Mouse (Mus musculus) midbrain, embryonic 13.5 days (tissue): ENCODE data around the gene Tnks1bp1. TPM values are rescaled to one million over a fixed set of nuclear protein-coding genes. Genes with fewer than 3 reads are reported as not detected.
A peak's percentile ranks its signal among the peaks of the same experiment; 100 is the strongest.

Experiments
- ATAC-seq: fragments of 200-750 bp; cut with Nextera tagmentation; 2 replicates; pipeline ENCODE4 v1.8.0; 2017; ENCODE audit warnings: mild to moderate bottlenecking, moderate TSS enrichment, moderate library complexity
- H3K27ac ChIP-seq: fragments of 300-500 bp; sonication (generic); 2 replicates; pipeline ENCODE4 v1.5.1; 2015; ENCODE audit warnings: inconsistent platforms, mild to moderate bottlenecking, moderate library complexity
- H3K27me3 ChIP-seq: fragments of 300-500 bp; sonication (generic); 2 replicates; pipeline ENCODE4 v1.6.1; 2015; ENCODE audit warnings: mild to moderate bottlenecking, inconsistent platforms
- H3K36me3 ChIP-seq: fragments of 300-500 bp; sonication (generic); 2 replicates; pipeline ENCODE4 v1.6.1; 2015; ENCODE audit warnings: mild to moderate bottlenecking, inconsistent platforms
- H3K4me1 ChIP-seq: fragments of 300-500 bp; sonication (generic); replicated peaks from 2 replicates; pipeline ENCODE4 v1.6.1; 2015; ENCODE audit warnings: inconsistent platforms
- H3K4me2 ChIP-seq: fragments of 300-500 bp; sonication (generic); replicated peaks from 2 replicates; pipeline ENCODE4 v1.6.1; 2015; ENCODE audit warnings: moderate library complexity, mild to moderate bottlenecking, inconsistent platforms
- H3K4me3 ChIP-seq: fragments of 300-500 bp; sonication (generic); replicated peaks from 2 replicates; pipeline ENCODE4 v1.5.1; 2015; ENCODE audit warnings: mild to moderate bottlenecking, inconsistent platforms
- H3K9ac ChIP-seq: fragments of 300-500 bp; sonication (generic); replicated peaks from 2 replicates; pipeline ENCODE4 v1.6.1; 2015; ENCODE audit warnings: mild to moderate bottlenecking, inconsistent platforms
- H3K9me3 ChIP-seq: fragments of 300-500 bp; sonication (generic); 2 replicates; pipeline ENCODE4 v1.6.1; 2016; ENCODE audit warnings: mild to moderate bottlenecking, inconsistent platforms
- WGBS: fragments of 180-500 bp; shearing (Covaris S2); methylation state at CpG from one replicate; pipeline ENCODE4 v1.1.7; 2015; 5-methylcytosine and 5-hydroxymethylcytosine counted together
- polyA plus RNA-seq: library from polyadenylated mRNA; unstranded; fragments of >200 nt; fragmentation: Nextera tagmentation; extraction: Ambion mirVana; gene quantifications from 2 replicates; pipeline ENCODE4 v1.2.1, GENCODE M21; 2015

The Tnks1bp1 gene
- polyA plus RNA-seq, 1 experiment from 2014 or later = 27.1 TPM

DNA sequence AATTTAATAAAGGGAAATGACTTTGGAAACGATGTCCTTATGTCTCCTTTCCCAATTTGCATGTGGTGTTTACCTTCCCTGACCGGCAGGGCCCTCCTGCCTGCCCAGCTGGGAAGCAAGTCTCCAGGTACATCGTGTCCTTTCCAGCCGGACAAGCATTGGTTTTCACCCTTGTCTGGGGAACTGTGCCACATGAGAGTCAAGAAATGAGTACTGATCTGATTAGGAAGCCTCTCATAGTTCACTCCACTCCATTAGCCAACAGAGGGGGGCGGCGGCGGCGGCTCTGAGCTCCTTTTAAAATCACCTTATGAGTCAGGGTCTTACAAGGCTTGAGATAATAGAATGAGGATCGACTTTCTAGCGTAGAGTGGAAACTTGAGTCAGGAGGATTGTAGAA is 741 bp upstream of the Tnks1bp1 start:
- H3K36me3 ChIP-seq = peaks cover 54% of the 10 kb centered on the region
- WGBS = 54% methylated on average over 10 of the region's 10 CpGs

DNA sequence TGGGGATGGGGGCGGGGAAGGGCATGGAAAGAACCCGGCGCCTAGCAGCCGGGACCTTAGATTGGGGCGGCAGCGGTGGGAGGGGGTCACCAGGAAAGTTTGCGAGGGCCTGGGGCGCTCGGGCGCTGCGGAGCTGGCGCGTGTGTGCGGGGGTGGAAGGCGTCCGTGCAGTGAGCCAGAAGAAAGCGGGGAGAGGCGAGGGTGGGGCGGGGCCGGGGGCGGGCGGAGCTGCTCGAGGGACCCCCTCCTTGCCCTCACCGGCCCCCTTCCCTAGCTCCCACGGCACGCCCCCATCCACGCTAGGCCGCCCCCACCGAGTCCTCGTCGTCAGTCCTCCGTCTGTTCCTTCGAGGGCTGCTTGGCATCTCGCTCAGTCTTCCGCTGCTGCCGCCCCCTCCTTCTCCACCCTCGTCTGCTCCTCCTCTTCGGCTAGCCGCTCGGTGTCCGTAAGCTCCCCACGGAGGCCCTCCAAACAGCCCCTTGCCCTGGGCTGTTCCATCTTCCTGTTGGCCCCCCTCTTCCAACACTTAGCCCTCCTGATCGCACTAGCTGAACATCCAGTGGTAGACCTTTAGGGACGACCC is 438 bp downstream of the Tnks1bp1 start:
- Histone ChIP-seq H3K27ac (peak overlapping the region; percentile 91), H3K4me2 (peak overlapping the region; percentile 72), H3K9me3 (no peaks in the 10 kb centered on the region), H3K36me3 (peaks cover 54% of the 10 kb centered on the region), H3K4me3 (peak overlapping the region; percentile 72), H3K27me3 (no peaks in the 10 kb centered on the region), H3K4me1 (peaks cover 38% of the 10 kb centered on the region), H3K9ac (peak overlapping the region; percentile 80)
- ATAC-seq = peak; percentile 76
- WGBS = under 1% methylated on average over 31 of the region's 44 CpGs

More for the DNA sequence above, 741 bp upstream of the Tnks1bp1 start:
- H3K4me1 ChIP-seq = peaks cover 38% of the 10 kb centered on the region
- H3K9ac ChIP-seq = peak overlapping the region; percentile 80
- H3K27ac ChIP-seq = 0 out of 2 replicates have a peak overlapping the region, but pooled peaks have one; percentile 91
- no peaks in the 10 kb centered on the region for H3K9me3 ChIP-seq
- H3K4me2 ChIP-seq = peak overlapping the region; percentile 72
- ATAC-seq = no peak
- no peaks in the 10 kb centered on the region for H3K27me3 ChIP-seq
- peak overlapping the region; percentile 72 for H3K4me3 ChIP-seq

DNA sequence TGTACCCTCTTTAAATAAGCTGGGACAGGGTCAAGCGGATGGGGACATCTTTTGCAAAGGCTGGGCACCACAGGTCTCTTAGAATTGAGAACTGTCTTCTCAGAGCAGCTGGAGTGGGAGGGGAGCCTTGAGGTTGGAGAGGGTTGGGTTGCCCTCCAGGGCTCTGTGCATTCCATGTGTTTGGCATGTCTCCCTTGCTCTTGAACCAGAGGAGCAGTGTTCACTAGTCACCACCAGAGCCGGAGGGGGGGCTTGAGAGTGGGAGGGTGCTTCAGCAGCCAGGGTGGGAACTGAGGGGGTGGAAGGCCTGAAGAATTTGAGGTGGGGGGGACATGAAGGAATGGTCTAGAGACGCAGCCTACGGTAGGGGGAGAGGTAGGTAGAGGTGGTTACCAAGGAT is 1.5 kb downstream of the Tnks1bp1 start:
- Histone ChIP-seq H3K36me3 (peaks cover 54% of the 10 kb centered on the region), H3K27ac (peak overlapping the region; percentile 91)

DNA sequence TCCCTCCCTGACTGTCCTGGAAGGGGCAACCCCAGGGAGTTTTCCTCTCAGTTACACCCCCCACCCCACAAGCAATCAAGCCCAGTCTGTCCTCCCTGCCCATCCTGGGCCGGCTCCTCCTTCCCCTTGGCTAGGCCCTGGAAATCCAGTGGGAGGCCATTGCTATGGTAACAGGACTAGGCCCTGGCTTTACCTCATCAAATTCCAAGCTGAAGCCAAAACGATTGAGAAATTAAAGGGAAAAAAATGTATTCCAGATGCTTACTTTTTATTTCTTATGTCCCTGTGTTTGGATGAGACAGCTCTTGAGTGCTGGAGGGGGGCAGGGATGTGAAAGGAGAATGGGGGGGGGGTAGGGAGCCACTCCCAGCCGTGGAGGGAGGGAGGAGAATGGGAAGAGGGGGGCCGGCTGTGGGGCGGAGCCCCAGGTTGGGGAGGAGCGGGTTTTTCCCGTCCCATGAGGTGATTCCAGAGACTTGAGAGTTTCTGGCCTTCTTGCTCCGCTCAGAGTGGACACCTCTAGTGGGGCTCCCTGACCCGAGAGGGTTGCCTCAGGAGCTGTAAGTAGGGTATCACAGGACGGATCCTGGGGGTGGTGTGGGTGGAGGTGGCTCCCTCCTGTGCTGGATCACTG is 2.3 kb downstream of the Tnks1bp1 start:
- Histone ChIP-seq H3K4me2 (peak overlapping the region; percentile 72), H3K9me3 (no peaks in the 10 kb centered on the region), H3K36me3 (peaks cover 55% of the 10 kb centered on the region), H3K4me1 (peaks cover 38% of the 10 kb centered on the region), H3K27me3 (no peaks in the 10 kb centered on the region), H3K4me3 (peak overlapping the region; percentile 72), H3K27ac (peak overlapping the region; percentile 64), H3K9ac (peak overlapping the region; percentile 56)
- WGBS = 6% methylated on average over 10 of the region's 10 CpGs
- peak; percentile 28 for ATAC-seq

More for the DNA sequence above, 1.5 kb downstream of the Tnks1bp1 start:
- 0 out of 2 replicates have a peak overlapping the region, but pooled peaks have one; percentile 80 for H3K9ac ChIP-seq
- H3K9me3 ChIP-seq = no peaks in the 10 kb centered on the region
- H3K27me3 ChIP-seq = no peaks in the 10 kb centered on the region
- WGBS = 72% methylated on average over 4 of the region's 4 CpGs
- peak overlapping the region; percentile 72 for H3K4me2 ChIP-seq
- peak overlapping the region; percentile 72 for H3K4me3 ChIP-seq
- ATAC-seq = no peak
- peaks cover 38% of the 10 kb centered on the region for H3K4me1 ChIP-seq

DNA sequence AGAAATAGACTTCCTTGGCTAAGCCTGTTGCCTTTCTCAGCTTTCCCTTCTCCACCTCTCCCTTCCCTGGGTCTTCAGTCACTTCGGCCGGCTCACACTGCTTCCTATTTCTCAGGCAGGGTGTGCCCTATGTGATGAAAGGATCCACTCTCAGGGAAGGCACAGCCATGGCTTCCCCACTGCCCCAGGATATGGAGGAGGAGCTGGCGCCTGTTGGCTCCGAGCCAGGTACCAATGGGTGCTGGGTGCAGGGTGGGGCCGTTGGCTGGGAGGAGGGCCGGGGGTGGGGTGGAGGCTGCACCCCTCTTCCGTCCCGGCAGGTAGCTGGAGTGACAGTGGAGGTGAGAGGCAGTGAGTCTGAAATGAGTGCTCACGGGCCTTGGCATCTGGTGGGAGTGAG is 2.9 kb downstream of the Tnks1bp1 start:
- peaks cover 55% of the 10 kb centered on the region for H3K36me3 ChIP-seq
- peak overlapping the region; percentile 72 for H3K4me3 ChIP-seq
- H3K9ac ChIP-seq = peak overlapping the region; percentile 56
- peak overlapping the region; percentile 72 for H3K4me2 ChIP-seq
- 63% methylated on average over 9 of the region's 9 CpGs for WGBS
- H3K9me3 ChIP-seq = no peaks in the 10 kb centered on the region
- ATAC-seq = no peak
- H3K27me3 ChIP-seq = no peaks in the 10 kb centered on the region
- H3K4me1 ChIP-seq = peaks cover 38% of the 10 kb centered on the region
- peak overlapping the region; percentile 64 for H3K27ac ChIP-seq

DNA sequence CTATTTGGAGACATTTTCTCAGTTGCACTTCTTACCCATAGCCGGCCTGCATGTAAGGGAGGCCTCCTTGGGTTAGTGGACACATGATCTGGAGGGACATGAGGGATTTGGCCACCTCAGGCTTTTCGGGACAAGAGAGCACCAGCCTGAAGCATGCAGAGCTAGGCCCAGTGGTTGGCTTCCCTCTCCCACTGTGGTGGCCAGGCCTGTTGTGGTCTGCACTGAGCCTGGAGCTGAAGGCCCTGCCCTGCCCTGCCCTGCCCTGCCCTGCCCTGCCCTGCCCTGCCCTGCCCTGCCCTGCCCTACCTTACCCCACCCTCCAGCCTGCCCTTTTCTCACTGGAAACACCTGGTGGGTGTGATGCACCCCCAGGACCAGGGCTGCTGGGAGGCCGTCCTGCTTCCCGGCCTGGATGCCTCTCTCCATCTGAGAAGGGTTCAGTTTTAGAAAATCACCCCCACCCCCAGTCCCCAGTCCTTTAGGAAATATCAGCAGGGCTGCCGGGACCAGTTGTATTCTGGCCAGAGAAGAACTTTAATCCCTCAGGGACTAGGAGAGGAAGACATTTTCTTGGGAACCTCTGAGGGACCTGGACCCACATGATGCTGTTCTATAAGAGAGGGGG is 5.5 kb downstream of the Tnks1bp1 start:
- Histone ChIP-seq H3K4me1 (peaks cover 27% of the 10 kb centered on the region), H3K9ac (no peak overlapping the region), H3K27ac (no peak overlapping the region), H3K9me3 (no peaks in the 10 kb centered on the region), H3K4me2 (no peak overlapping the region), H3K36me3 (peaks cover 67% of the 10 kb centered on the region), H3K4me3 (no peak overlapping the region), H3K27me3 (no peaks in the 10 kb centered on the region)
- ATAC-seq = no peak
- WGBS = 93% methylated on average over 5 of the region's 5 CpGs

DNA sequence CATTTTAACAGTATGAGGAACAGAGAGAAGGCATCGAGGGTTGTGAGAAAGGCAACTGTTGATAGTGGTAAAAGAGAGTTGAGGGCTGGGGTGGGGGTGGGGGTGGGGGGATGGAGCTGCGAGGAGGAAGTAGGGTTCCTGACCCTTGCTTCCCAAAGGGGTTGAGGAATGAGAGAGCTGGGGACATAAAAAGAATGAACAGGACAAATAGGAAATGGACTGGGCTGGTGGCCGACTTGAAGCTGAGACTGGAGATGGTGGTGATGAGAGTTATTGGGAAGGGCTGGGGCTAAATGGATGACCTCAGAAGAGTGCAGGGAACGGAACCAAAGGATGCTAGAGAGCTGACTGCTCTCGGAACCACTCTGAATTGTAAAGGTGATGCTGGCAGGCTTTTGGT is 8.9 kb downstream of the Tnks1bp1 start:
- H3K27me3 ChIP-seq = no peaks in the 10 kb centered on the region
- peaks cover 100% of the 10 kb centered on the region for H3K36me3 ChIP-seq
- ATAC-seq = no peak
- no peak overlapping the region for H3K4me2 ChIP-seq
- 81% methylated on average over 5 of the region's 5 CpGs for WGBS
- H3K9ac ChIP-seq = no peak overlapping the region
- H3K4me1 ChIP-seq = peaks cover 8% of the 10 kb centered on the region
- no peaks in the 10 kb centered on the region for H3K9me3 ChIP-seq
- H3K27ac ChIP-seq = no peak overlapping the region
- no peak overlapping the region for H3K4me3 ChIP-seq

DNA sequence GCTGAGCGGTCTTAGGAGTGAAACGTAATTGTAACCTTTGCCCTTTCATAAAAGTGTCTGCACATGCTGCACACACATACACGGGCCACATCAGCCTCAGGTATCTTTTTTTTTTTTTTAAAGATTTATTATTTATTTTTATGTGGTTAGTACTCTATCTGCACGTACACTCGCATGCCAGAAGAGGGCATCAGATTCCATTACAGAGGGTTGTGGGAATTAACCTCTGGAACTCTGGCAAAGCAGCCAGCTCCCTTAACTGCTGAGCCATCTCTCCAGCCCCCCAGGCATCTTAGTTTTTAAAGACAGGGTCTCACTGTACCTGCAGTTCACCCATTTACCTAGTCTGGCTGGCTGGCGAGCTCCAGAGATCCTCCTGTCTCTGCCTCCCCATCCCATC is 11.9 kb downstream of the Tnks1bp1 start:
- WGBS = 97% methylated on average over 6 of the region's 6 CpGs

DNA sequence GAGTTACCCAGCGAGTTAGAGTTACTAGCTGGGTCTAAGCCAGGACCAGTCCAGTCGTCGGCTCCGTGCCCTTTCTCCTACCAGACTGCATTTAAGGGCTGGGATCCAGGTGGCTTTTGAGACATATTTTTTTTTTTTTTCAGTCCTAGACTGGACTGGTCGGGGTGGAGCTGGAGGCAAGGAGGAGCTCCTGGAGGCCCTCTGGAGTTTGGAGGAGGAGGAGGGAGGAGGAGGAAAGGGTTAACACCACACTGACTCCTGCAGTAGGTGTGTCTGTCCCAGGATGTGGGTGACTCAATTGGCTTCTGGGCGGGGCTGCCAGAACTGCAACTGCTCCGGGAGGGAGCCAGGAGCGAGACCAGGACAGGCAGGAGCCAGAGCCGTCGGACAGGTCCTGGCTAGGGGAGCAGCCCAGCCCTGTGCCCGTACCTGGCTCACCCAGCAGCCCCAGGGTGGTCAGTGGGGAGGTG is 12.8 kb downstream of the Tnks1bp1 start:
- Histone ChIP-seq H3K9me3 (no peaks in the 10 kb centered on the region), H3K4me2 (0 out of 2 replicates have a peak overlapping the region, but pooled peaks have one; percentile 19), H3K27me3 (no peaks in the 10 kb centered on the region), H3K4me1 (peaks cover 8% of the 10 kb centered on the region), H3K36me3 (peaks cover 91% of the 10 kb centered on the region), H3K9ac (0 out of 2 replicates have a peak overlapping the region, but pooled peaks have one; percentile 37), H3K4me3 (no peak overlapping the region), H3K27ac (no peak overlapping the region)
- 38% methylated on average over 10 of the region's 11 CpGs for WGBS
- peak; percentile 62 for ATAC-seq

More for the DNA sequence above, 11.9 kb downstream of the Tnks1bp1 start:
- Histone ChIP-seq H3K4me3 (no peak overlapping the region), H3K36me3 (peaks cover 99% of the 10 kb centered on the region), H3K4me1 (peaks cover 8% of the 10 kb centered on the region), H3K4me2 (no peak overlapping the region), H3K27me3 (no peaks in the 10 kb centered on the region), H3K9me3 (no peaks in the 10 kb centered on the region), H3K9ac (no peak overlapping the region), H3K27ac (no peak overlapping the region)
- ATAC-seq = peak; percentile 1; the same call in 1 of the 2 replicates

DNA sequence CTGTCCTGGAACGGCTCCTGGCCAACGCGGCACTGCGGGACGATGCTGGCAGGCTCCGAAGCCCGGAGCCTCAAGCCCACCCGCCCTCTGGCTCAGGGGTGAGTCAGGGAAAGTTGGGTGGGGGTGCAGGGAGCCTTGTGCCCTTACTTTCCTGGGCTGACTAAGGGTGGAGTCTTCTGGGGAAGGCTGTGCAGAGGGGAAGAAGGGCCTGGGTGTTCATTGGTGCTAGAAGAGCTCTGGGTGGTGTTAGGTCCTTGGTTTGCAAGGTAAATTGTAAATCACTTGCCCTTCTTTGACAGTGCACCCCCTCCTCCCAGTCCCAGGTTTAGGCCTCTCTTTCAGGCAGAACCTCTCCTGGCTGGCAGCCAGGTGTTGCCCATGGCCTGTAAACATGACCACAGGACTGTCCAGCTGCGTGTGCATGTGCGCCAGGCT is 13.3 kb downstream of the Tnks1bp1 start:
- Histone ChIP-seq H3K4me1 (peaks cover 8% of the 10 kb centered on the region), H3K4me2 (0 out of 2 replicates have a peak overlapping the region, but pooled peaks have one; percentile 19), H3K36me3 (peaks cover 91% of the 10 kb centered on the region), H3K9ac (0 out of 2 replicates have a peak overlapping the region, but pooled peaks have one; percentile 37), H3K27me3 (no peaks in the 10 kb centered on the region), H3K4me3 (no peak overlapping the region), H3K27ac (no peak overlapping the region), H3K9me3 (no peaks in the 10 kb centered on the region)
- WGBS = 42% methylated on average over 10 of the region's 10 CpGs
- no peak; the same call in 1 of the 2 replicates for ATAC-seq

DNA sequence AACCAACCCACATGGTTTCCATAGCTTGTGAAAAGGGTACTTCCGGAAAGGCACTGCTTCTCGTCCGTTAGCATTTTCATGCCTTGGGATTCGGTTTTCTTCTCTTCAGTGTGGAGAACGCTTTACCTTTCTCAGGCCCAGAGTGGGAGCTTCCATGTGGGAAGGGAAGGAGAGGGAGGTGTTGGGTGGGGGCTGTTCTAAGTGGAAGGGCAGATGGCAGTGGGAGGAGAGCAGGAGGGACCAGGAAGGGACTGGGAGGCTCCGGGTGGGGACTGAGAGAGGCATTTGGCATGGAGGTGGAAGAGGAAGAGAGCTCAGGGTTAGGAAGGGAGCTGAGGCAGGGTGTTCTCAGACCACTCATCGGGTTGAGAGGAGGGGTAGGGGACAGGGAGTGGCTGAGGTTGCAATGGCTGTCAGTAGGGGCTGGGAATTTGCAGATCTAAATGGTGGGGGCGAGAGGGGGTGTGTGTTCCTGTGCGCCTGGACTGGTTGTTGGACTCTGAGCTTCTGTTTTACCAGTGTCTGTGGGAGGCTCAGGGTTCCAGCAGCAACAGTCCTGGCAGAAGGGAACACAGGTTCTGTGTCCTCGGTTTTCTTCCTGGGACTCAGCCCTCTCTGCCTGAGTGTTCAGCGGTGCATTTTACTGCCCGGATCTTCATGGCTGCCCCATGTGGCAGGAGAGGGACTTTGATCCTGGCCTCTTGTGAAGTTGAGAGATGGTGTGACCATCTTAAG is 17.5 kb downstream of the Tnks1bp1 start:
- Histone ChIP-seq H3K4me3 (no peak overlapping the region), H3K9ac (no peak overlapping the region), H3K9me3 (no peaks in the 10 kb centered on the region), H3K27ac (no peak overlapping the region), H3K27me3 (no peaks in the 10 kb centered on the region), H3K4me2 (no peak overlapping the region), H3K36me3 (peaks cover 66% of the 10 kb centered on the region), H3K4me1 (peaks cover 8% of the 10 kb centered on the region)
- 87% methylated on average over 12 of the region's 12 CpGs for WGBS
- ATAC-seq = no peak
